Mouse (Mus musculus): Measurements from ENCODE around the gene 4930452B06Rik. TPM values are rescaled to one million over a fixed set of nuclear protein-coding genes. Genes with fewer than 3 reads are reported as not detected.

The 4930452B06Rik gene
- total RNA-seq, 1 experiment from 2014 or later, result 1.6 TPM

DNA sequence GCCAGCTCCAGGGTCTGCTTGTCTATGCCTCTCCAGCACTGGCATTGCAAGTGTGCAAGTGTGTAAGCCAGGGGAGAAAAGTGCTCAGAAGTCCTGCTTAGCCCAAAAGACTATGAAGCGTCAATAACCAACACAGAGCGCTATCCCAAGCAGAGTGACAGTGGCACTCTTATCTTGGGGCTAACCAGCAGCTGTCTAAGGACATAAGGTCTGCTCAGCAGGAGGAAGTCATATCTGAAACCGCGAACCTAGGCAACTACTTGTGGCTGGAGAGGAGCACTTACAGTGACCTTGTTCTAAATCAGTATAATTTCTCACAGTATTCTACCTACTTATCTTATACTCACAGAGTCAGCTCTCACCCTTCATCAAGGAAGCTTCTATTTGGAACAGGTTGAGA lies 214.9 kb downstream of the 4930452B06Rik start:
- no peak for DNase-seq

DNA sequence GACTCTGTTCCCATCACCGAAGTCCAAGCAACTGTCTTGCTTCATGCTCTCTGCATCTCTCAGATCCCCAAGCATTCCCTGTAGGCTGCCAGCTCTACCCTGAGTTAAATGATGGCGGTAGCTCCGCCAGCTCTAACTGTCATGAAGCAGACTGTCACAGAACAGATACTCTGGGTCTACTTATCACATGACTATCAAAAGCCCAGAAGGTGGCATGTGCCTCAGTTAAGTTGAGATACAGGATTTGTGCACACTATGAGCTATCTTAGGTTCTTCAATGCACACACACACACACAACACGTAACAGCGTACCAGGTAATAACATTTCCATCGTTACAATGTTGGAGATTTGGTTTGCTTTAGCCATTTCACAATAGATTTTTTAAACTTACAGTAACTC lies 215.7 kb downstream of the 4930452B06Rik start:
- DNase-seq, result no peak

DNA sequence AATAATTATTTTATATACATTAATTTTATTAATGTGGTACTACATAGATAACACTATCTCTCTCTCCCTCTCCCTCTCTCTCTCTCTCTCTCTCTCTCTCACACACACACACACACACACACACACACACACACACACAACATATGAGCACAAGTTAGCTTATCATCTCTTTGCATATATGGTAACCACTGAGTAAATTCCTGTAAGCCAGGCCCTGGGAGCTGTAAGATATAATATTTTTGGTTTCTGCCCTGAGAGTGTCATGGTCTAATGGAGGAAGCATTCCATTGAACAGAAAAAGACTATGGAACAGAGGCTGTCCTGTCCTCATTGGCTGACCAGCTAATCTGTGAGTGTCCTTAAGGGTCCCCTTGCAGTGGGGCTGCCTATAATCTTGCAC lies 216.7 kb downstream of the 4930452B06Rik start:
- no peak for DNase-seq

- no peak for DNase-seq
These were observed 218.7 kb downstream of the 4930452B06Rik start for GRCm38 (mm10) chr14:8447352-8447751.

GRCm38 (mm10) chr14:8444363-8444762 lies 221.7 kb downstream of the 4930452B06Rik start:
- DNase-seq, result no peak

GRCm38 (mm10) chr14:8442691-8443090 lies 223.3 kb downstream of the 4930452B06Rik start:
- no peak for DNase-seq

DNA sequence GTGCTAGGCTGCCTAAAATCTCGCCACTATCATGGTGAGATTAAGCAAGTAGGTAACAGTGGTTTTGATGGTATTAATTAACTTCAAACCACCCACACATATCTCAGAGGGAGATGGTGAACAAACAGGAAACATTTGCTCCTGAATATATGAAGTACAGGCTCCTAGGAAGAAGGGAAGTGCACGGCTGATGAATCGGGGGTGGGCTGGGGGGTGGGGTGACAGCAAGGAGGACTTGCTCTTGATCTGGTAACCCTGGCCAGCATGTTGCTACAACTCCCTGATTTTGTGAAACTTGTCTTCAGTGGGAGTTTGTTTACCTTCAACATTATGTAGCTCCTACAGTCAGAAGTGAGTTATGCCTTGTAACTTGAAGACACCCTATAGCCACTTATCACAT lies 224.4 kb downstream of the 4930452B06Rik start:
- DNase-seq, result no peak

DNA sequence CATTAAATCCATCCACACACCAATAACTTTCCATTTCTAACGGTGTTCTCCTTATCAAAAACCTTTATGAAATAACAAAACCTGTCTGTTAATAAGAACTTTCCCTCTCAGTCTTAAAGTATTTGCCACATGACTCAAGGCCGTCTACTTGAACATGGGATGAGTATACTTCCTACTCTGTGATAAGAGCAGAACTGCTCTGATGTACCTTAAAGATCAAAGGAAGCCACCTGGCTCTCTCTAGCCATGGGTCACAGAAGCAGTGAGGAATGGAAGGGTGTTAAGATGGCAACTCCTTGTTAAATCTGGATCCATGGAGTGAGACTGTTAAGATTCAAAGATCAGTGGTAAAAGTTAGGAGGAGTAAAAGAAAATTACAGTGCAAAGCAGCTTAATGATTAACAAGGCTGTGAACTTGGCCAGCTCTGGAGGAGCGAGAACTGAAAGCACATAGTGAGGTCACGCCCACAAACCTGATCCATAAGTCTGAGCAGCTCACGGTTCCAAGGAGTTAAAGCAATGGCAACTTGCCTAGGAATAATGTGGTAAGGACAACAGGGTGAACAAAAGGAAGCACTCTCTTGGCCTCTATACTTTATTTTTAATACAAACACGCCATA lies 235.3 kb downstream of the 4930452B06Rik start:
- no peak for DNase-seq

DNA sequence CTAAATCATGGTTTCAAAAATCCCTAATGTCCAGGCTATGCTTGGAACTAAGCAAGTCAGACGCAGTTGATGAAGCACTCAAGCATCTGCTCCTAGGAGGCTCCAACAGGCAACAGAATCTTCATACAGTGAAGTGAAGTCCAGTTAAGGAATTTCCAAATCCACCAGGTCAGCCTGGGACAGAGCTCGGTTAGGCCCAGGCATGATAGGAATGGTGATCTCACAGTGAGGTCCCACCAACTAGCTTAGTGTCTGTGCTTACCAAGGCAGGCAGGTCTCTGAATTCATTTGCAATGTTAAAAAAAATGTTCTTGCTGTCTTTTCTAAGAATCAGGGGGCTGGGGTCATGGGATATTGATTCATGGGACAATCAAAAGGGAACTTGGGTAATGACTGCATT lies 236.3 kb downstream of the 4930452B06Rik start:
- no peak for DNase-seq

DNA sequence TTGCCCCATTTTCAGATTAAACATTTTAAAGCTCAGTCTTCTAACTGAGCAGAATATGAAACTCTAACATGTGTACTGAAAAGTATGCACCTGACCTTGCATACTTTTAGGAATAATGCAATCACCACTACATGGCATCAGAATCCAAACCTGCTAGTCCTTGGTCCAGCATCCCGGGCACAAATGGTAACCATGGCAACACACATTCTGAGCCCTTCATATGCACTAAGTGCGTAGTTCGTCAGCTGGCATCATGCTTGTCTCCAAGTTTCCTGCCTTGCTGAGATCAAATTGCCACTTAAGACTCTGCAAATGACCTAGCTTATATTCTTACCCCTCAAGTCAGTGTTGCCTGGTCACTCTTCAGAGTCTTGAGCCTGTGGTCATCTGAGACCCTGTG lies 243.2 kb downstream of the 4930452B06Rik start:
- DNase-seq, result no peak

GRCm38 (mm10) chr14:8421199-8421787 lies 244.7 kb downstream of the 4930452B06Rik start:
- no peak for DNase-seq

DNA sequence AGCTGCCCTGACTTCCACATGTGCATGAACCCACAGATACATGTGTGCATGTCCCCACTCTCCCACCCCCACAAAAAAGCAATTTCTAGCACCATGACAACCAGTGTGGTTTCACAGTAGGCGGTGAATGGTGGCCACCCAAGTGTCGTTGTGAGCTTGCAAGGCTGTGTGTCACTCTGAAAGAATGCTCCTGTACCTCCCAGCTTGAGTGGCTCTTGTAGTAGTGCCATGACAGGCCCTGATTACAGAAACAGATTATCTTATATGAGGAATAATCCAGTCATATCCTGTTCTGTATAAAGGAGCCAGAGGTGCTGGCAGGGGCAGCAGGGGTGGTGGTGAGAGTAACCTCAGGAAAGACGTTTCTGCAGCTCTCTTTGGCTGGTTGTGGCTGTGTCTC lies 247.4 kb downstream of the 4930452B06Rik start:
- DNase-seq, result no peak

- DNase-seq, result no peak
These were observed 260.1 kb downstream of the 4930452B06Rik start for GRCm38 (mm10) chr14:8405946-8406345.

DNA sequence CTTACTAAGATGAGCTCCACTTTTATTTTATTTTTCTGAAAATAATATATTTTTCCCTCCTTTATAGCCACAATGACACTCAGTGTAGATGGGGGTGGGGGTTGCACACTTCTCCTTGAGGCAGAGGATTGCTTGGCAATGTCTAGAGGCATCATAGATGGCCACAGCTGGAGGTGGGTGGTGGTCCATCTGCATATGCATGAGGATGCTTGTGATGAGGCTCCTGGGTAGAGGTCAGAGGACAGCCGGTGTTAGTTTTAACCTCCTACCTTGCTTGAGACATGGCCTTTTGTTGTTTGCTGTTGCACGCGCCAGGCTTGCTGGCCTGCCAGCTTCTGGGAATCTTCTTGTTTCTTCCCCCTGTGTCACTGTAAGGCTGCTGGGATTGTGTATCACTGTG lies 262.7 kb downstream of the 4930452B06Rik start:
- DNase-seq, result no peak

- DNase-seq, result no peak
These were observed 267.5 kb downstream of the 4930452B06Rik start for GRCm38 (mm10) chr14:8398507-8398906.

- DNase-seq, result no peak
These were observed 270.3 kb downstream of the 4930452B06Rik start for GRCm38 (mm10) chr14:8395690-8396287.

DNA sequence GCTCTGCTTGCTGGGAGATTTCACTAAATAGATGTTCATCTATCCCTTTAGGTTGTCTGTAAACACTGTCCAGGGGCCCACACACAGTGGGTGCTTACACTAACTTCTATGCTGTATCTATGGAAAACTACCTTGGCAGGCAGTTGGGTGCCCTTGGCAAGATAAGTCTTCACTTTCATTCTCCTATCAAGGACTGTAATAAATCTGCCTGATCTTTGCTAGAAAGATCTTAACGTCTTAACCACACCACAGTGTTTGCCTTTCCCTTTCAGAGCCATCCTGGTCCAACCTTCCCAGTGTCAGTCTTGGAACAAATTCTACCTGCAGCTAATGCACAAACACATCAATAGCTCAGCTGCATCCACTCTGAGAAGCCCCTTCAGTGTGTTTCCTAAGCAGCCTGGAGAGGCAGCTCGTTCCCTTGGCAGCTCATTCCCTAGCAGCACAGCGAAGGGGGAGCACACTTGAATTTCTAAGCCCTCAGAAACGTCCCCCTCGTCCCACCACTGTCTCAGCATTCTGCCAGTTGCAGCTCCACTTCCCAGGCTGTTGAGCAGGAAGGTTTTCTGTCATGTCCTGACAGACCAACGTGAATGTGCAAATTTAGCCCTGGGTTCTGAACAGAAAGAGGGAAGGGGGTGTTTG lies 273.7 kb downstream of the 4930452B06Rik start:
- no peak for DNase-seq

Data from adrenal gland, postnatal 25 days (tissue).